Mouse (Mus musculus): ENCODE data around the gene Acox2. TPM values are rescaled to one million over a fixed set of nuclear protein-coding genes. Genes with fewer than 3 reads are reported as not detected.

The Acox2 gene
- polyA plus RNA-seq, 1 experiment from 2014 or later = not detected

Other genes with a start within 250 kb of the Acox2 start
- gene Rpp14, start 179.0 kb downstream of the Acox2 start, polyA plus RNA-seq (2015; fragmentation: Nextera tagmentation; extraction: Ambion mirVana) = 50.0 and 58.1 TPM in 2 replicates
- gene Pxk, start 161.1 kb downstream of the Acox2 start, polyA plus RNA-seq (2015; fragmentation: Nextera tagmentation; extraction: Ambion mirVana) = 64.3 and 67.8 TPM in 2 replicates
- gene Pdhb, start 86.3 kb downstream of the Acox2 start, polyA plus RNA-seq (2015; fragmentation: Nextera tagmentation; extraction: Ambion mirVana) = 259 and 285 TPM in 2 replicates
- 14.5 and 18.7 TPM in 2 replicates for gene Kctd6, start 45.2 kb downstream of the Acox2 start, polyA plus RNA-seq (2015; fragmentation: Nextera tagmentation; extraction: Ambion mirVana)
- 0.84 and 0.91 TPM in 2 replicates for gene Fam107a, start 58.7 kb upstream of the Acox2 start, polyA plus RNA-seq (2015; fragmentation: Nextera tagmentation; extraction: Ambion mirVana)
- gene Oit1, start 119.4 kb upstream of the Acox2 start, polyA plus RNA-seq (2015; fragmentation: Nextera tagmentation; extraction: Ambion mirVana) = not detected in 2 replicates

Data from neural tube, embryonic 13.5 days (tissue).